Mouse (Mus musculus) stomach, postnatal 0 days (tissue): Measurements from ENCODE around the gene Prkab2.

Experiments
- CTCF ChIP-seq: IDR thresholded peaks from 2 replicates; pipeline ENCODE4 v1.5.1; 2016; ENCODE audit warnings: antibody characterized with exemption, low read depth, mild to moderate bottlenecking, moderate library complexity
- EP300 ChIP-seq: optimal IDR thresholded peaks from 2 replicates; pipeline ENCODE3; 2016; ENCODE audit warnings: antibody characterized with exemption

DNA sequence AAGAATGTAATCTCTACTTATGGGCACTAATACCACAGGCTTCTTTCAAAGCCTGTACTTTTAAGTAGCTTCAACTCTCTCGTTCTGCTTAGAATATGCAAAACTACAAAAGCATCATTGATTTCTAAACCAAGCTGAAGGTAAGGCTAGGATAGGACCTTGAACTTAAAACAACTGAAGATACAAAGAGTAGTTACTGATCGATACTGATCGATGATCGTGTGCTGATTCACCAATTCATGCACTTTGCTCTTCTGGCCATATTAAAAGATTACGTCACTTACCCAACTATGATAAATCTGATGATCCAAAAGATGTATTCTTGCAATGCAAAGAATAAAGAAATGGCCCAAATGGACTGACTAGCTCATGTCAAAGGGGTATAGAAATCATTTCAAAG is 4.2 kb upstream of the Prkab2 start:
- TF ChIP-seq CTCF, result no peak
- TF ChIP-seq EP300, result no peak
